In genomic region chr6:92004137-92004805, GRCm38 (mm10) we compare ENCODE assay signal across 10 mouse cellular contexts. TPM values are rescaled to one million over a fixed set of nuclear protein-coding genes. Genes with fewer than 3 reads are reported as not detected.
DNase-seq lines count a peak whose midpoint lies in the region; ATAC-seq and TF ChIP-seq lines count a peak whose summit lies in the region.
"Had no signal": no experiment of that assay in that cellular context is flagged by ENCODE, and none has a peak within 500 bp of the region (broad histone marks: within the 10 kb centered on the region; RNA-seq: fewer than 3 reads in every experiment).

No protein-coding gene starts in this region.

- 27% methylated on average over 6 of the region's 6 CpGs for WGBS in embryonic facial prominence, embryonic 14.5 days
- WGBS in hindbrain, embryonic 13.5 days, result 14% methylated on average over 6 of the region's 6 CpGs
- WGBS in midbrain, embryonic 16.5 days, result 11% methylated on average over 6 of the region's 6 CpGs

- no peak for TF ChIP-seq POLR2A in brain, embryonic 14.5 days (IDR thresholded peaks at IDR 0.05; ENCODE audit: borderline replicate concordance, extremely low read depth, insufficient read depth, insufficient read length, poor library complexity, severe bottlenecking)

- ATAC-seq in embryonic facial prominence, embryonic 14.5 days (ENCODE audit: low read depth), result 0 out of 2 replicates have a peak, but pooled peaks have one; percentile 44
- peak; percentile 43; the same call in 1 of the 2 replicates for ATAC-seq in hindbrain, embryonic 13.5 days (ENCODE audit: low FRiP score)
- peak; percentile 67 for ATAC-seq in midbrain, embryonic 16.5 days
- ATAC-seq: liver, postnatal 0 days had no signal

- H3K36me3 ChIP-seq in embryonic facial prominence, embryonic 14.5 days (ENCODE audit: control insufficient read depth, insufficient read depth, low read length), result no peaks in the 10 kb centered on the region
- H3K36me3 ChIP-seq in hindbrain, embryonic 13.5 days, result no peaks in the 10 kb centered on the region
- no peaks in the 10 kb centered on the region for H3K36me3 ChIP-seq in midbrain, embryonic 16.5 days (ENCODE audit: control insufficient read depth, insufficient read depth, low read length)
- H3K36me3 ChIP-seq: kidney, embryonic 15.5 days; stomach, embryonic 15.5 days had no signal

- H3K9ac ChIP-seq in embryonic facial prominence, embryonic 14.5 days (ENCODE audit: low read depth, low read length), result no peak overlapping the region
- no peak overlapping the region for H3K9ac ChIP-seq in hindbrain, embryonic 13.5 days
- no peak overlapping the region for H3K9ac ChIP-seq in midbrain, embryonic 16.5 days (ENCODE audit: low read depth, low read length)
- H3K9ac ChIP-seq: kidney, embryonic 15.5 days; liver, postnatal 0 days; stomach, embryonic 15.5 days had no signal

- H3K4me2 ChIP-seq in embryonic facial prominence, embryonic 14.5 days (ENCODE audit: low read depth, low read length), result no peak overlapping the region
- H3K4me2 ChIP-seq in hindbrain, embryonic 13.5 days, result no peak overlapping the region
- no peak overlapping the region for H3K4me2 ChIP-seq in midbrain, embryonic 16.5 days (ENCODE audit: low read length)
- H3K4me2 ChIP-seq: kidney, embryonic 15.5 days; stomach, embryonic 15.5 days had no signal

- TF ChIP-seq CTCF in brain, embryonic 14.5 days (IDR thresholded peaks at IDR 0.05; ENCODE audit: borderline replicate concordance, extremely low read depth, insufficient read depth, insufficient read length), result no peak

- no peaks in the 10 kb centered on the region for H3K9me3 ChIP-seq in embryonic facial prominence, embryonic 14.5 days (ENCODE audit: control insufficient read depth, low read length)
- H3K9me3 ChIP-seq in hindbrain, embryonic 13.5 days, result no peaks in the 10 kb centered on the region
- H3K9me3 ChIP-seq in midbrain, embryonic 16.5 days (replicated peaks; ENCODE audit: control insufficient read depth, low read length, poor library complexity, severe bottlenecking), result no peaks in the 10 kb centered on the region
- H3K9me3 ChIP-seq: kidney, embryonic 15.5 days; stomach, embryonic 15.5 days had no signal

- H3K4me1 ChIP-seq in embryonic facial prominence, embryonic 14.5 days (ENCODE audit: control insufficient read depth, insufficient read depth, low read length), result no peaks in the 10 kb centered on the region
- H3K4me1 ChIP-seq in hindbrain, embryonic 13.5 days (replicated peaks), result peaks cover 31% of the 10 kb centered on the region
- H3K4me1 ChIP-seq in midbrain, embryonic 16.5 days (ENCODE audit: control insufficient read depth, insufficient read depth, low read length), result peaks cover 9% of the 10 kb centered on the region; the same call in 1 of the 2 replicates
- H3K4me1 ChIP-seq: stomach, embryonic 15.5 days had no signal

- no peaks in the 10 kb centered on the region for H3K27me3 ChIP-seq in embryonic facial prominence, embryonic 14.5 days (replicated peaks; ENCODE audit: control insufficient read depth, insufficient read depth, low read length)
- 0 out of 2 replicates have a peak, but pooled peaks cover 2% of the 10 kb centered on the region for H3K27me3 ChIP-seq in hindbrain, embryonic 13.5 days
- no peaks in the 10 kb centered on the region for H3K27me3 ChIP-seq in midbrain, embryonic 16.5 days (ENCODE audit: control insufficient read depth, insufficient read depth, low read depth, low read length)
- H3K27me3 ChIP-seq: kidney, embryonic 15.5 days; stomach, embryonic 15.5 days had no signal

- H3K27ac ChIP-seq in embryonic facial prominence, embryonic 14.5 days (replicated peaks; ENCODE audit: low read depth, low read length), result no peak overlapping the region
- H3K27ac ChIP-seq in hindbrain, embryonic 13.5 days, result 0 out of 2 replicates have a peak overlapping the region, but pooled peaks have one; percentile 24
- H3K27ac ChIP-seq in midbrain, embryonic 16.5 days (ENCODE audit: low read length), result peak overlapping the region; percentile 38; the same call in 1 of the 2 replicates
- H3K27ac ChIP-seq: kidney, embryonic 15.5 days; stomach, embryonic 15.5 days had no signal

- DNase-seq in brain, embryonic 14.5 days (ENCODE audit: low read depth), result peak; percentile 94
- peak; percentile 14 for DNase-seq in embryonic facial prominence, embryonic 14.5 days (ENCODE audit: low spot score)
- DNase-seq in gastrocnemius, postnatal 10 days, result no peak
- DNase-seq in adrenal gland, adult (ENCODE audit: inconsistent age in 2 of 2, low spot score in 1 of 2), result no peak
- no peak for DNase-seq in spleen, postnatal 36 days (ENCODE audit: low spot score in 2 of 2)
- DNase-seq: liver, postnatal 0 days had no signal

- H3K4me3 ChIP-seq in embryonic facial prominence, embryonic 14.5 days (ENCODE audit: low read depth, low read length), result no peak overlapping the region
- H3K4me3 ChIP-seq in hindbrain, embryonic 13.5 days, result no peak overlapping the region
- no peak overlapping the region for H3K4me3 ChIP-seq in midbrain, embryonic 16.5 days (ENCODE audit: low read depth, low read length)
- H3K4me3 ChIP-seq: kidney, embryonic 15.5 days; stomach, embryonic 15.5 days had no signal

RNA-seq across cellular contexts. Expression of gene Fgd5, which starts 25.6 kb away (rescaled TPM):
- 7.9 and 16.9 TPM in 2 replicates for polyA plus RNA-seq in brain, embryonic 14.5 days (2012; rRNA removed)
- polyA plus RNA-seq in embryonic facial prominence, embryonic 14.5 days (2014; fragmentation: Nextera tagmentation; extraction: Ambion mirVana), result 9.4 and 9.9 TPM in 2 replicates
- polyA plus RNA-seq in hindbrain, embryonic 13.5 days (2015; fragmentation: Nextera tagmentation; extraction: Ambion mirVana), result 18.2 and 18.9 TPM in 2 replicates
- 10.0 and 11.2 TPM in 2 replicates for polyA plus RNA-seq in midbrain, embryonic 16.5 days (2015; fragmentation: Nextera tagmentation; extraction: Ambion mirVana)
- total RNA-seq in gastrocnemius, postnatal 10 days (2021), result 10 to 100 TPM; 12.7 to 16.1 TPM

Comparison
In these comparisons a context has a peak if more than half of its experiments do, and no peak if none do; other contexts are left out.
1. DNase-seq: peak in brain, embryonic 14.5 days (single experiment) and embryonic facial prominence, embryonic 14.5 days (single experiment); none in gastrocnemius, postnatal 10 days (single experiment), adrenal gland, adult (0 of 2) and spleen, postnatal 36 days (0 of 2).
2. Peak in every context shown above with its lines, with median percentiles within 50 percentile points of each other: ATAC-seq.